Mouse (Mus musculus) liver, embryonic 14.5 days (tissue): ENCODE measurements at regions not wholly inside any gene's neighbourhood (a gene's known extent, or its start where the extent isn't known, plus 50 kb on each side); places are given as distances from the start of the nearest gene placed in this dataset.

Source experiments
- CTCF ChIP-seq: IDR thresholded peaks from 2 replicates; pipeline ENCODE4 v1.5.1; 2016; ENCODE audit warnings: antibody characterized with exemption, low read depth, control low read depth
- EP300 ChIP-seq: IDR thresholded peaks from 2 replicates; pipeline ENCODE4 v1.6.1; 2016; ENCODE audit warnings: antibody characterized with exemption, low read depth

DNA sequence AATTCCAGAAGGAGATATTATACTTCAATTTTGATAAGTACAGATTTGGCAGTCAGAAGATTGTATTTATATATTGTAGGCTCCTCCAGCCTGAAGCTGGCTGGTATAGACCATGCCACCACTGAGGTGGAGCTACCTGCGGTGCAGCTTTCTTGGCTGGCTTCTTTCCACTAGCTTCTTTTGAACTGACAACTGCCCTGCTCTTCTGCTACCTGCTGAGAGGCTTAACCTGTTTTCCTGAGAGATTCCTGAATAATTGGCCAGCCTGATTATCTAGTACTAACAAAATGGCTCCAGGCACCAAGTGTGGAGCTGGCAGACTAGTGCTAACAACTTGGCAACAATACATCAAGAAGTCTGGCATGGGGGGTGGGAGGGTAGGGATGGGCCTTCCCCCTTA is 132.0 kb downstream of the 4933402N22Rik start:
- TF ChIP-seq CTCF (no peak), EP300 (no peak)
